Mouse (Mus musculus) liver, embryonic 11.5 days (tissue): Measurements from ENCODE around the gene Olfr1282. TPM values are rescaled to one million over a fixed set of nuclear protein-coding genes. Genes with fewer than 3 reads are reported as not detected.
"Not testable (repeated sequence)": the region's sequence is repeated elsewhere in the genome, so short reads cannot be mapped to it uniquely, and the experiment has no call there.

Experiments used
- ATAC-seq: fragments of 200-750 bp; cut with Nextera tagmentation; replicated peaks from 2 replicates; pipeline ENCODE4 v1.8.0; 2017; ENCODE audit warnings: moderate number of reproducible peaks, mild to moderate bottlenecking, moderate TSS enrichment, moderate library complexity; ENCODE audit not compliant: low FRiP score
- DNase-seq: peaks from one replicate; pipeline ENCODE4 v3.0.0-alpha.2; 2017; ENCODE audit warnings: low spot score
- H3K27ac ChIP-seq: fragments of 300-500 bp; sonication (generic); 2 replicates; pipeline ENCODE4 v1.5.1; 2014; ENCODE audit warnings: mild to moderate bottlenecking, low read depth, low read length, control low read depth
- H3K27me3 ChIP-seq: fragments of 300-500 bp; sonication (generic); replicated peaks from 2 replicates; pipeline ENCODE4 v1.6.1; 2014; ENCODE audit warnings: low read length, mixed read lengths; ENCODE audit not compliant: control insufficient read depth, insufficient read depth
- H3K36me3 ChIP-seq: fragments of 300-500 bp; sonication (generic); 2 replicates; pipeline ENCODE4 v1.6.1; 2014; ENCODE audit warnings: mild to moderate bottlenecking, low read length, moderate library complexity, mixed read lengths; ENCODE audit not compliant: control insufficient read depth, insufficient read depth
- H3K4me1 ChIP-seq: fragments of 300-500 bp; sonication (generic); replicated peaks from 2 replicates; pipeline ENCODE4 v1.6.1; 2014; ENCODE audit warnings: low read length, mixed read lengths; ENCODE audit not compliant: control insufficient read depth, insufficient read depth
- H3K4me2 ChIP-seq: fragments of 300-500 bp; sonication (generic); 2 replicates; pipeline ENCODE4 v1.6.1; 2014; ENCODE audit warnings: mild to moderate bottlenecking, control low read depth, moderate library complexity
- H3K4me3 ChIP-seq: fragments of 300-500 bp; sonication (generic); 2 replicates; pipeline ENCODE4 v1.5.1; 2014; ENCODE audit warnings: low read depth, low read length, control low read depth
- H3K9ac ChIP-seq: fragments of 300-500 bp; sonication (generic); 2 replicates; pipeline ENCODE4 v1.6.1; 2014; ENCODE audit warnings: low read depth, low read length, control low read depth
- H3K9me3 ChIP-seq: fragments of 300-500 bp; sonication (generic); 2 replicates; pipeline ENCODE4 v1.6.1; 2016; ENCODE audit warnings: low read length, inconsistent platforms, mixed read lengths; ENCODE audit not compliant: control insufficient read depth
- WGBS: fragments of 180-500 bp; shearing (Covaris S2); extraction: QIAGEN DNeasy Blood & Tissue Kit; methylation state at CpG from one replicate; pipeline ENCODE4 v1.1.7; 2014; 5-methylcytosine and 5-hydroxymethylcytosine counted together
- polyA plus RNA-seq: library from polyadenylated mRNA; unstranded; fragments of >200 nt; fragmentation: Nextera tagmentation; extraction: Ambion mirVana; gene quantifications from 2 replicates; pipeline ENCODE4 v1.2.1, GENCODE M21; 2014

The Olfr1282 gene
- not detected in 2 replicates for polyA plus RNA-seq

DNA sequence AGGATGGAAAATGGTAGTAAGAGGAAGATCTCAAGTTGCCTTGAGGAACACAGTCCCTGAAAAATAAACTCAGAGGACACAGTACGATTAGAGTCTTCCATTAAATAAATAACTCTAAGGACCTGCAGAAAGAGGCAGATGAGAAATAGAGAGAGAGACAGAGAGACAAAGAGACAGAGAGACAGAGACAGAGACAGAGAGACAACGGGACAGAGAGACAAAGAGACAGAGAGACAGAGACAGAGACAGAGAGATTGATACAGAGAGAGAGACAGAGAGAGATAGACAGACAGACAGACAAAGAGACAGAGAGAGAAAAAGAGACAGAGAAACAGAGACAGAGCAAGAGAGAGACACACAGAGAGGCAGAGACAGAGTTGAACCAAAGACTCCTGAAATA is at the start of gene Olfr1282:
TSS of gene Olfr1282 (minus strand) at position 101 of the 400 bp plus-strand sequence.
- H3K27me3 ChIP-seq: no peaks in the 10 kb centered on the region
- DNase-seq: no peak
- H3K9ac ChIP-seq: no peak within 1 kb of the TSS
- no peak within 1 kb of the TSS for H3K4me2 ChIP-seq
- no peaks in the 10 kb centered on the region for H3K4me1 ChIP-seq
- H3K36me3 ChIP-seq: no peaks in the 10 kb centered on the region
- WGBS: 64% methylated on average over 2 of the region's 2 CpGs
- H3K4me3 ChIP-seq: no peak within 1 kb of the TSS
- H3K27ac ChIP-seq: no peak within 1 kb of the TSS
- H3K9me3 ChIP-seq: no peaks in the 10 kb centered on the region
- ATAC-seq: no peak

DNA sequence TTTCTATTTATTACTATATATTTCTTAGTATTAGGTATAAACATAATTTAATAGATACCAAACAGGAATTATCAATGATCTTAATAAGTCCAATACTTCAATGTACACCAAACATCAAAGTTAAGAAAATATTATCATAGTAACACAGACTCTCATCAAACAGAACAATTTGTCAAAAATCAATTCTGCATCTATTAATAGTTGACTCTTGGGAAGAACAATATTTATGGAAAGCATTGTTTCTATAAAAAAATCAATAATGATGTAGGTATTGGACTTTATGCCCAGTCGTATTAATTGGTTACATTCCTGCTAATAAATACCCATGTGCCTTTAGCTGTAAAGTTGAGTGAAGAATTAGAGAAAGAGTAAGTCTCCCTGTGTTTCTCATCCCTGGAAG is 39.3 kb upstream of the Olfr1282 start, which contains the start of gene Olfr1284:
TSS of gene Olfr1284 (plus strand) at position 301 of the 400 bp plus-strand sequence.
- no peaks in the 10 kb centered on the region for H3K27me3 ChIP-seq
- no peak within 1 kb of the TSS for H3K9ac ChIP-seq
- WGBS: 84% methylated on average over 1 of the region's 1 CpGs
- H3K36me3 ChIP-seq: no peaks in the 10 kb centered on the region
- H3K4me3 ChIP-seq: no peak within 1 kb of the TSS
- H3K27ac ChIP-seq: no peak within 1 kb of the TSS
- H3K4me1 ChIP-seq: no peaks in the 10 kb centered on the region
- no peak for ATAC-seq
- no peak within 1 kb of the TSS for H3K4me2 ChIP-seq
- DNase-seq: no peak
- H3K9me3 ChIP-seq: no peaks in the 10 kb centered on the region

DNA sequence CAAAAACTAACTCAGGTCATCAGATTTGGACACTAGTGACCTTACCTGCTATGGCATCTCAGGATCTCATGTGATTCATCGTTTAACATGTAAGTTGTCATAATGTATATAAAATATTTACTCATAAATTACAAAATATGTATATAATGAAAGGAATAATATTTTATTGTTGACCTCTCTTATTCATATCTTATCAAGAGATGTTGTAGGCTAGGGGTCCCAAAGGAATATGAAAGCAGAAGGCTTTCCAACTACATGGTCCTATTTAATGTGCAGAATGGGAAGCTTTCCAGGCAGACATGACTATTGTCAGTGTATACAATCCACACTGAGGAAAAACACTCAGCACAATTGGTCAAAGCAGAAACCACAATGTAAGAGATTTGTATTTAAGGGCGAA is 30.6 kb upstream of the Olfr1282 start, which contains the start of gene Olfr1283:
TSS of gene Olfr1283 (plus strand) at position 301 of the 400 bp plus-strand sequence.
- H3K27ac ChIP-seq: no peak within 1 kb of the TSS
- H3K36me3 ChIP-seq: no peaks in the 10 kb centered on the region
- WGBS: 66% methylated on average over 2 of the region's 2 CpGs
- H3K4me3 ChIP-seq: no peak within 1 kb of the TSS
- H3K9ac ChIP-seq: no peak within 1 kb of the TSS
- no peaks in the 10 kb centered on the region for H3K27me3 ChIP-seq
- DNase-seq (no peak), ATAC-seq (no peak)
- no peaks in the 10 kb centered on the region for H3K4me1 ChIP-seq
- no peaks in the 10 kb centered on the region for H3K9me3 ChIP-seq
- H3K4me2 ChIP-seq: no peak within 1 kb of the TSS

DNA sequence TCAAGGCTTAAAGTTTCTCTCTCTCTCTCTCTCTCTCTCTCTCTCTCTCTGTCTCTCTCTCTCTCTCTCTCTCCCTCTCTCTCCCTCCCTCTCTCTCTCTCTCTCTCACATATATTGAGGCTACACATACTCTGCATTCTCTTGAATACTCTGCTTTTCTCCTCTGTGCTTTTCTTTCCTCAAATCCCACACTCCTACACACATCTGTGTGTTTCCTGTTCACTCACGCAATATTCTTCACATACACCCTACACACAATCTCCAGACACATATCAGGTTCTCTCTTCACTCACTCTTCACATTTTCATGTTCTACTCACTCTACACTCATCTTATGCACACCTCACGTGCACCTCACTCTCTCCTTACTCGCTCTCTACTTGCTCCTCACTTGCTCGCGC is 2.2 kb downstream of the Olfr1282 start:
- DNase-seq, H3K36me3 ChIP-seq, H3K27ac ChIP-seq, H3K9me3 ChIP-seq, H3K4me2 ChIP-seq, ATAC-seq, H3K4me1 ChIP-seq, H3K4me3 ChIP-seq, H3K9ac ChIP-seq, H3K27me3 ChIP-seq: not testable (repeated sequence)
- 78% methylated on average over 5 of the region's 5 CpGs for WGBS

DNA sequence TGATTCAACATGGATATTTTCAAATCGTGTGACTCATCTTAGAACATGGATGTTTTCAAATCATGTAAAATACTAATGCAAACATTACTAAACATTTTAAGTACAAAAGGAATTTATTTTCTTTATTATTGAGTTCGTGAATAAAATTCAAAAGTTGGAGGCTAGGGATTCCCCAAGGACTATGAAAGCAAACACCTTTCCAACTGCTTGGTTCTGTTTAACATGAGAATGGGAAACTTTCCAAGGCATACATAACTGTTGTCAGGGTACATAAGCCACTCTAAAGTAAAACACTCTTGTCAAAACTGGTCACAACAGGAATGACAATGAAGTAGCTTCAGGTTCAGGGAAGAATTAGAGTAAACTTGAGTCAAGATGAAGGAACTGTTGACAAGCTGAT is 9.7 kb downstream of the Olfr1282 start, which contains the start of gene Olfr1281:
TSS of gene Olfr1281 (plus strand) at position 301 of the 400 bp plus-strand sequence.
- no peaks in the 10 kb centered on the region for H3K4me1 ChIP-seq
- 68% methylated on average over 2 of the region's 2 CpGs for WGBS
- no peak for DNase-seq
- no peak within 1 kb of the TSS for H3K9ac ChIP-seq
- H3K4me2 ChIP-seq: no peak within 1 kb of the TSS
- ATAC-seq: no peak
- no peaks in the 10 kb centered on the region for H3K36me3 ChIP-seq
- no peak within 1 kb of the TSS for H3K27ac ChIP-seq
- H3K27me3 ChIP-seq: no peaks in the 10 kb centered on the region
- H3K4me3 ChIP-seq: no peak within 1 kb of the TSS
- no peaks in the 10 kb centered on the region for H3K9me3 ChIP-seq

DNA sequence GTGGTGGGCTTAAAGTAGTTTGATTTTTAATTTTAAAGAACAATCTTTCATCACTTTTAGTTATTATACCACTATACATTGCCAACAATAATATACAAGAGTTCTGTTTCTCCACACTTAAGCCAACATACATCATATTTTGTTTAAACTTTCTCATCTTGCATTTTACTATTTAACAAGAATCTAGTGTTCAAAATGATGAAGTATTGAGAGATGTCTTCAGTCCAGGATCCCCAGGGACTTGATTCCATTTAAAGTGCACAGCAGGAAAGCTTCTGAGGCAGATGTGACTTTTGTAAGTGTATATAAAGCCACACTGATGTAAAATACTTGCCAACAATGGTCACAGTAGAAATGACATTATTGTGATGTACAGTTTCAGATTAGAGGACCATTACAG is 22.2 kb downstream of the Olfr1282 start, which contains the start of gene Olfr1280:
TSS of gene Olfr1280 (plus strand) at position 301 of the 400 bp plus-strand sequence.
- H3K4me3 ChIP-seq: no peak within 1 kb of the TSS
- no peaks in the 10 kb centered on the region for H3K27me3 ChIP-seq
- H3K27ac ChIP-seq: no peak within 1 kb of the TSS
- ATAC-seq (no peak), DNase-seq (no peak)
- no peaks in the 10 kb centered on the region for H3K9me3 ChIP-seq
- H3K4me2 ChIP-seq: no peak within 1 kb of the TSS
- H3K4me1 ChIP-seq: no peaks in the 10 kb centered on the region
- no peaks in the 10 kb centered on the region for H3K36me3 ChIP-seq
- H3K9ac ChIP-seq: no peak within 1 kb of the TSS

DNA sequence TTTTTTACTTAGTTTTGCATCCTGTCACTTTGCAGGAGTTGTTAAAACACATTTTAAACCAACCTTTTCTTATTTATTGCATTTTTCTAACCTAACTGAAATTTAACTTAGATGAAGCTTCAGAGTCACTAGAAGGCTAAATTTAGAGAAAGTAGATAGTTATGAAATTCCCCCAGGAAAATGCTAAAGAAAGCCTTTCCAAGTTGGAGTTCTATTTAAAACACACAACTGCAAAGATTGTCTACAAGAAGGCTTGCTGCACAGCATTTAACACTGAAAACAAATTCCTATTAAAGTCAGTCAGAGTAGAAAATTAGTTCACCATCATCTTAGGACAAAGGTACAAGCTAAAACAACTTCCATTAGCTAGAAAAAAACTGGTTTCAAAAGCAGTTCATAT is 35.5 kb downstream of the Olfr1282 start, which contains the start of gene Olfr1279:
TSS of gene Olfr1279 (plus strand) at position 262 of the 400 bp plus-strand sequence.
- Histone ChIP-seq H3K9me3 (no peaks in the 10 kb centered on the region), H3K4me3 (no peak within 1 kb of the TSS), H3K27ac (no peak within 1 kb of the TSS), H3K36me3 (no peaks in the 10 kb centered on the region), H3K4me2 (no peak within 1 kb of the TSS), H3K4me1 (no peaks in the 10 kb centered on the region), H3K27me3 (no peaks in the 10 kb centered on the region), H3K9ac (no peak within 1 kb of the TSS)
- no peak for ATAC-seq
- no peak for DNase-seq

DNA sequence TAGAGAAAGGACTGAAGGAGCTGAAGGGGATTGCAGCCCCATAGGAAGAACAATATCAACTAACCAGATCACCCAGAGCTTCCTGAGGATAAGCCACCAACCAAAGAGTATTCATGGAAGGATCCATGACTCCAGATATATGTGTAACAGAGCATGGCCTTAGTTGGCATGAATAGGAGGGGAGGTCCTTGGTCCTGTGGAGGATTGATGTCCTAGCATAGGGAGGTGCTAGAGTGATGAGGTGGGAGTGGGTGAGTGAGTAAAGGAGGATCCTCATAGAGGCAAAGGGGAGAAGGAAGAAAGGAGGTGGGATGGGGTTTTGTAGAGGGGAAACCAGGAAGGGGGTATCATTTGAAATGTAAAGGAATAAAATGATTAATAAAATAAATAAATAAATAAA is 37.3 kb downstream of the Olfr1282 start:
- no peak for DNase-seq
- Histone ChIP-seq H3K9me3 (no peaks in the 10 kb centered on the region), H3K9ac (no peak overlapping the region), H3K4me3 (no peak overlapping the region), H3K4me1 (no peaks in the 10 kb centered on the region), H3K36me3 (no peaks in the 10 kb centered on the region), H3K27ac (no peak overlapping the region), H3K27me3 (no peaks in the 10 kb centered on the region), H3K4me2 (no peak overlapping the region)
- ATAC-seq: no peak

DNA sequence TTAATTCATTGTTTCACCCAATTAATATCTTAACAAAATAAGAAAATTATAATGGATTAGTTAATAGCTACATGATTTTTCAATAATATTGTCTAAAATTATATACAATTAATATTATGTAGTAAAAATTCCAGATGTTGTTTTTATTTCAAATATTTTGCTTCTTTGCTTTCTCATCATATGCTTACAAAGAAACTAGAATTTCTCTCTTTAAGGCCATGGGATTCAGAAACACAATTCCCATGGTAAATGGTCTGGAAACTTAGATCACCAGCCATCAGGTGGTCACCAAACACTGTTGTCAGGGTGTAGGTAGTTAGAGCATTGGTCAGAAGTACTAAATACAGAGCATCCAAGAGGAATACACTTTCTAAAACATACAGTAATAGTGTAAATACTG is 46.0 kb downstream of the Olfr1282 start, which contains the start of gene Olfr1278:
TSS of gene Olfr1278 (plus strand) at position 301 of the 400 bp plus-strand sequence.
- H3K9ac ChIP-seq: no peak within 1 kb of the TSS
- no peak within 1 kb of the TSS for H3K27ac ChIP-seq
- DNase-seq (no peak), ATAC-seq (no peak)
- H3K4me1 ChIP-seq: no peaks in the 10 kb centered on the region
- no peak within 1 kb of the TSS for H3K4me3 ChIP-seq
- no peaks in the 10 kb centered on the region for H3K27me3 ChIP-seq
- H3K4me2 ChIP-seq: no peak within 1 kb of the TSS
- H3K36me3 ChIP-seq: no peaks in the 10 kb centered on the region
- no peaks in the 10 kb centered on the region for H3K9me3 ChIP-seq
